Mouse (Mus musculus): Measurements from ENCODE around the gene Mgll.

- TF ChIP-seq CTCF (IDR thresholded peaks at IDR 0.05; ENCODE audit: insufficient read depth, low read depth, low read length) (no peak), POLR2A (IDR thresholded peaks at IDR 0.05; ENCODE audit: insufficient read depth, low read depth, low read length) (no peak)
Observed at GRCm38 (mm10) chr6:88688171-88688570, 36.0 kb upstream of the Mgll start.

Measured in olfactory bulb, adult 2 months (tissue).